Mouse (Mus musculus) layer of hippocampus, adult 9-11 months (tissue): ENCODE results near the gene Pde4c.

Source experiments
- DNase-seq: peaks from one replicate; pipeline ENCODE4 v3.0.0; 2022

The Pde4c gene

DNA sequence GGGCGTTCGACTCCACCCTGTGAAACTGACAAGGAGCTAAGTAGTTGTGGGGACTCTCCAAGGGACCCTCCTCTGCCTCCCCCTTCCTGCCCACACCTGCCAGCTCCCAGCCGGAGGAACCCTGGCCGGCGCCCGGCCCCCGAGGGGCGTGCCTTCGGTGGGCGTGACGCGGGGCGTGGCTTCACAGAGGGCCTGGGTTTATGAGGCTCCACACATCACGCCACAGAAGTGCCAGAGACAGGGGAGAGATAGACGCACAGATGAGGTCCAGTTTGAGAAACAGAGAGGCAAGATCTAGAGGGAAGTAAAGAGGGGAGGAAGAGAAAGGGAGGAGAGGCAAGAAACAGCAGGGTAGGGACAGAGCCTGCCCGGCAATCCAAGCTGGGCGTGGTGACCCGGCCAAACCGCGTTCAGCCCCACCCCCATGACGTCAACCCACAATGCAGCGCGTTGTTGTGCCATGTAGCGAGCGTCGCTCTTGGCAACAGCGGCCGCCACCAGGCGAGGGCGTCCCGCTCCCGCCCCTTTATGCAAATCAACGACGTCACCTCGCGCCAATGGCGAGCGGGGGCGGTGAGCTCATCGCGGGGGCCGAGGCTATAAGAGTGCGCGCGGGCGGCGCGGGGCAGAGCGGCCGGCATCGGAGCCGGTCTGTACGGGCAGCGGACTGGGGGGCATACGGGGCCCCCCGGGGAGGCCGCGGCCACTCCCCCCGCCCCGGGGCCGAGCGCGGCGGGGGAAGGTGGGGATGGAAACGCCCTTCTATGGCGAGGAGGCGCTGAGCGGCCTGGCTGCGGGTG lies 25.0 kb upstream of the Pde4c start, which contains the start of gene Jund:
Gene Jund, plus strand, starts transcription at position 640 of the 800 bp plus-strand sequence.
- peak; percentile 99 for DNase-seq

DNA sequence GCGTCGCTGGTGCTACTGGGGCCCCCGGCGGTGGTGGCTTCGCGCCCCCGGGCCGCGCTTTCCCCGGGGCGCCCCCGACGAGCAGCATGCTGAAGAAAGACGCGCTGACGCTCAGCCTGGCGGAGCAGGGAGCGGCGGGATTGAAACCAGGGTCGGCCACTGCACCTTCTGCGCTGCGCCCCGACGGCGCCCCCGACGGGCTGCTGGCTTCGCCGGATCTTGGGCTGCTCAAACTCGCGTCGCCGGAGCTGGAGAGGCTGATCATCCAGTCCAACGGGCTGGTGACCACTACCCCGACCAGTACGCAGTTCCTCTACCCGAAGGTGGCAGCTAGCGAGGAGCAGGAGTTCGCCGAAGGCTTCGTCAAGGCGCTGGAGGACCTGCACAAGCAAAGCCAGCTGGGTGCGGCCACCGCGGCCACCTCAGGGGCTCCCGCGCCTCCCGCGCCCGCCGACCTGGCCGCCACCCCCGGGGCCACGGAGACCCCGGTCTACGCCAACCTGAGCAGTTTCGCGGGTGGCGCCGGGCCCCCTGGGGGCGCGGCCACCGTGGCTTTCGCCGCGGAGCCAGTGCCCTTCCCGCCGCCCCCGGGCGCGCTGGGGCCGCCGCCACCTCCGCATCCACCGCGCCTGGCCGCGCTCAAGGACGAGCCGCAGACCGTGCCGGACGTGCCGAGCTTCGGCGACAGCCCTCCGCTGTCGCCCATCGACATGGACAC lies 24.2 kb upstream of the Pde4c start:
- peak; percentile 58 for DNase-seq

DNA sequence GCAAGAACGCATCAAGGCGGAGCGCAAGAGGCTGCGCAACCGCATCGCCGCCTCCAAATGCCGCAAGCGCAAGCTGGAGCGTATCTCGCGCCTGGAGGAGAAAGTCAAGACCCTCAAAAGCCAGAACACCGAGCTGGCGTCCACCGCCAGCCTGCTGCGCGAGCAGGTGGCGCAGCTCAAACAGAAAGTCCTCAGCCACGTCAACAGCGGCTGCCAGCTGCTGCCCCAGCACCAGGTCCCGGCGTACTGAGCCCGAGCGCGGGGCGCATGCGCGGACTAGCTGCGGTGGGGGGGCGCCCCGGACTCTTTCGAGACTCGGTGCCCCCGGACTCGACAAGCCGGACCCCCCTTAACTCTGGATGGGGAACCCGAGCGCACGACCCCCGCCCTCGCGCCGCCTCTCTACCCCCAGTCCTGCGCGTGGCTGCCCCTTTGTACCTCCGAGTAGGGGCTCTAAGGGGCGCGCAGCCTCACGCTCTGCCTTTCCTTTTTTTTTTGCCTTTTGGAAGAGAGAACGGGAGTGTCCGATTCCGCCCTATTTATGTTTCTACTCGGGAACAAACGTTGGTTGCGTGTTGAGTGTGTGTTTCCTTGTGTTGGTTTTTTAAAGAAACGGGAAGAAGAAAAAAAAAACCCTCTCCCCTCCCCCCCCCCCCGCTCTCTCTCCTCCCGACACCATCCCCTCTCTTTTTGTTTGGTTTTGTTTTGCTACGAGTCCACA lies 23.5 kb upstream of the Pde4c start:
- peak; percentile 87 for DNase-seq

DNA sequence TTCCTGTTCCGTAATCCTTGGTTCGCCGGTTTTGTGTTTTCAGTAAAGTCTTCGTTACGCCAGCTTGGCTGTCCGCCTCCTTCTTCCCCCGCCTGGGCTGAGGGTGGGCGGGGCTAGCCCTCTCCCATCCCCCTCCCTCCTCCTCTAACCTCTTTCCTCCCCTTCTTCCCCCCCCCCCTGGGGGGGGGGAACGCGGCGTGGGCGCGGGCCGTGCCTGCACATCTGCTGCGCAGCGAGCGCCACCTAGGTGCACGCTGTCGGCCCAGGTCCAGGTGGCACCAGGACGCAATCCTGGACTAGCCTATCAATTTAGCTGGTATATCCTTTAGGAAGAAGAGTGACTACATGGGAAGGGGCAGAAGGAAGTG lies 23.0 kb upstream of the Pde4c start:
- peak; percentile 91 for DNase-seq

DNA sequence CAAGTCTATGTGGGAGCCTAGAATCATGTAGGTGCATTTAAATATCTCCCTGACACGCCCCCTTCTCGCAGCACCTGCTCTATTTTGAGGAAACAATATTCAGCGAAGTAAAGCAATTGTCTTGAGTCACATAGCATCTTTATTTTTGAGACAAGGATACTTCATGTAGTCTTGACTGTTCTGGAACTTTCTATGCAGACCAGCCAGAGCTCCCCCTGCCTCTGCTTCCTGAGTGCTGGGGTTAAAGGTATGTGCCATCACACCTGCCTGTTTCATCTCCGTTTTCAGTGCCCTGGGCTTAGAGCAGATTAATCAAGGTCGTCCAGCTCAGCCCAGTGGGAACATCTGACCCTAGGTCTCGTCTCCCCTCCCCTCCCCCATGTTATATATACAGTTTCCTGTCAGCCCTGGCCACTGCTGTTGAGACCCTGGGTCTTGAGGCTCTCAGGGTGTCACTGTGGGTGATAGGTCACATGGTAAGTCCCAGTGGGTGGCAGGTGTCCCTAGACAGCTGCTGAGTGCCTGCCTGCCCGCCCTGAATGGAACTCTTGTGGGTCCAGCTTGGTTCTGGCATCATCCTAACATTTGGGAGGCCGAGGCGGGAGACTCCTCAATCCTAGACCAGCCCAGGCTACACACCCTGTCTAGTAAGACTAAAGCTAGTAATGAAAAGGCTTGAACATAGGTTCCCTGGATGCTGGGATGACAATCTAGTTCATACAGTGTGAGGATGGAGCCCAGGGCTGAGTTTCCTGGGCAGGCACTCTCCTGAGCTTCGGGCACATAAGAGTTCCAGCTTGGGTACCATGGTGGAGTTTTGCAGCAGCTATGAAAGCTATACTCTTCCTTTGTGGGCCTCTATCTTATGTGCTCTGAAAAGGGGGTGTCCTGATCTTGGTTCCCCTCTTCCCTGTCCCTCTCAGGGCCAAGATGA lies 22.2 kb upstream of the Pde4c start:
- DNase-seq, result no peak

DNA sequence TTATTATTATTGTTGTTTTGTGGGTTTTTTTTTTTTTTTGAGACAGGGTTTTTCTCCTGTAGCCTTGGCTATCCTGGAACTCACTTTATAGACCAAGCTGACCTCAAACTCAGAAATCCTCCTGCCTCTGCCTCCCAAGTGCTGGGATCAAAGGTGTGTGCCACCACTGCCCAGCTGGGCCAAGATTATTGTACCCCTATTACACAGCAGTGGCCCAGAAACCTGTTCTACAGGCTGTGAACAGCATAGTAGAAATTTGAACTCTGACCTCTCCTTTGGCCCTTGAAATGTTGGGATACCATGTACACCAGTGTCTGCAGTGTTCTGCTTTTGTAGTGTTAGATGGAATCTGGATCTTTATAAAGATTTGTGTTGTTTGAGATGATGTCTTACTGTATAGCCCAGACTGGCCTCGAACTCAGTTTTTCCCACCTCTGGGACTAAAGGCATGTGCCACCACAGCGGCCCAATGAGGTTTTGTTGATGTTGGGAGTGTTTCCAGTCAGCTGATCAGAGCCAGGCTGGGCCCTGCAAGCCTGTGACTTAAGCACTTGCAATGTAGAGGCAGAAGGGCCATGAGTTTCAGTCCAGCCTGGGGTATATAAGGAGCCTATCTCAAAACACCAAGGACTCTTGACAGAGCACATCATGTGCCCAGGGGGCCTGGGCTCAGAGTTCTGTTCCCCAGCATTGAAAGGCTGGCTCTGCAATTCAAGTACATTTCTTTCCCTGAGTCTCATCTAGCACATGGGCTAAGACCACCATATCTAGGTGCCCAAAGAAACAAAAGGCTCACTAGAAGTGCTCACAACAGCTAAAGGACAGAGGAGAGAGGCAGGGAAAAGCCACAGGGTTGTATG lies 21.3 kb upstream of the Pde4c start:
- no peak for DNase-seq

DNA sequence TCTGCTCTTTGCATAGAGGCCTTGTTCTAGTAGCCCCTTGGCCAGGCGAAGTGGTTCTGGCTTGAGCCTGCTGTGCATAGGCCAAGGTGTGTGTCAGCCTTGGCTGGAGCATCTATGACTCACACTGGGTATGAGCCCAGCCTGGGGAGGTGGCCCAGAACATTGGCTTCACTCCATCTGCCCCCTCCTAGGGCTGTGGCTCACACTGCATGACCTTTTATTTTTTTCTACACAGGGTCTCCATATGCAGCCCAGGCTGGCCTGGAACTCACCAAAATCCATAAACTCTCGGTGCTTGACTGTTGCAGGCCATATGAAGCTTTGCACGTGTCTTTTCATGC lies 20.7 kb upstream of the Pde4c start:
- peak; percentile 75 for DNase-seq

DNA sequence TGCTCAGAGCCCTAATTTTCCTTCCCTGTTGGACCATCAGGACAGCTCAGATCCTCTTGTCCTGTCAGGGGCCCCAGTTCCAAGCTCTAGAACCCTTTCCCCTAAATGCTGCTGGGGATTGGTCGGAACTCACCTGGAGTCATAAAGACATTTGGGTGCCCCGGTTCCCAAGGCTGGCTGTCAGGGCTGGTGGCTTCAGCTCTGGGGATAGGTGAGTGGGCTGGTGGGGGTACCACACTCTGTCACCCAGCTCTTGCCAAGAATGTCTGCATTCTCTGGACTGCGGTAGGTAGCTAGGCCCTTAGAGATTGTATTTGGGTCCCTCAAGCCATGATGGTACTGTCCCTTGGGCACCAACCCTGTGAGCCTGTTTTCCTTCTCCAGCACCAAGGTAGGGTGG lies 20.2 kb upstream of the Pde4c start, which contains the start of gene Iqcn:
Gene Iqcn, plus strand, starts transcription at position 171 of the 400 bp plus-strand sequence.
- no peak for DNase-seq

DNA sequence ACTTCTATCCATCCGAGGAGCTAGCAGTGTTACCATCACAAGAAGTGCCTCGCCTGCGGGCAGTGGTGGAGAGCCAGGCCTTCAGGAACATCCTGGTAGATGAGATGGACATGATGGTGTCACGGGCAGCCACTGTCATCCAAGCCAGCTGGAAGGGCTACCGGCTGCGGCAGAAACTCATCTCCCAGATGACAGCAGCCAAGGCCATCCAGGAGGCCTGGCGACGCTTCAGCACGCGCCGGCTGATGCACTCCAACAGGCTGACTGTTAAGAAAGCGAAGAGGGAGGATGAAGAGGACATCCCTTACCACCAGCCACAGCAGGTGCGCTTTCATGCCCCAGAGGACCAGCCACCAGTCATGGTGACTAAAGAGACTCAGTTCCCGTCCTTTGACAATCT lies 15.2 kb upstream of the Pde4c start:
- no peak for DNase-seq

DNA sequence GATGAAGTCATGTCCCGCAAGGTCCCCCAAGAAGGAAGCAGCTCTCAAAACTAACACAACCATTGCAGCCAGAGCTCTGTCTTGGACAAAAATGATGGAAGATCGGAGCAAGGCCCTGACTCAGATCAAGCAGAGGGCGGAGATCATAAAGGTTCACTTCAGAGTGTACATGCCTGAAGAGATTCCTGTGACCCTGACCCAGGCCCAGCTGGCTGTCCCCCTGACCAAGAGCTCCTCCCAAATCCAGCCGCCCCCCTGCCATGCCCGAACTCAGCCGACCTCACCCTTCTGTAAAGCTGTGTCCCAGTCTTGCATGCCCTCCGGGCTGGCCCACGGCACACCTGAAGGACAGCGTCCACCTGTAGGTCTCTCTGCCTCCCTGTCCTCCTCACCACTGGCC lies 13.7 kb upstream of the Pde4c start:
- no peak for DNase-seq

DNA sequence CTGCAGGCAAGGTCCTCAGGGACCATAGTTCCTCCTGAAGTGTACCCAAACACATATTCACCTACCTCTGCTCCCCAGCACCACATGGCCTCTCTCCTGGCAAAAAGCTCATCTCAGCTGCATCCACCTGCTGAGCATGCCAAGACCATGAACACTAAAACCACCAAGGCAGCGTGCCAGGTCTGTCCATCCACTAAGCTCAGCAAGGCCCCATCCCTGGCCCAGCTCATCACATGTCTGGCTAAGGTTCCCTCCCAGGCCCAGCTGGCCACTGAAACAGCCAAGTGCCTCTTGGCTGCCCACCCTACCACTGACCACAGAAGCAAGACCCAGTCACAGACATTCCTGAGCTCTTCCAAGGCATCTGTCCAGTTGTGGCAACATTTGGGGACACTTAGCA lies 13.2 kb upstream of the Pde4c start:
- no peak for DNase-seq

DNA sequence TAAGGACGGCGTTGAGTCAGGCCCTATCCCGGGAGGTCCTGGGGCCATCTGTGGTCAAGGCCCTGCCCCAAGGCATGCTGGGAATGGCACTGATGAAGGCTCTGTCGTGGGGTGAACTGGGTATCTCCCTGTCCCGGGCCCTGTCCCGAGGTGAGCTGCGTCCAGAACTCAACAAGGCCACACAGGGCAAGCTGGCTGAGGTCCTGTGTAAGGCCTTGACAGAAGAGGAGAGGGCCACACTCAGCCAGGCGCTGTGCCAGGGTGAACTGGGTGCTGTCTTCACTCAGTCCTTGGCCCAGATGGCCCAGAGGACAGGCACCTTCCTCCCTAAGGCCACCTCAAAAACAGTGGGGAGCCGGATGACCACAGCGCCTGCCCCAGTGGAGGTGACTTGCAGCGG lies 12.5 kb upstream of the Pde4c start:
- DNase-seq, result no peak

DNA sequence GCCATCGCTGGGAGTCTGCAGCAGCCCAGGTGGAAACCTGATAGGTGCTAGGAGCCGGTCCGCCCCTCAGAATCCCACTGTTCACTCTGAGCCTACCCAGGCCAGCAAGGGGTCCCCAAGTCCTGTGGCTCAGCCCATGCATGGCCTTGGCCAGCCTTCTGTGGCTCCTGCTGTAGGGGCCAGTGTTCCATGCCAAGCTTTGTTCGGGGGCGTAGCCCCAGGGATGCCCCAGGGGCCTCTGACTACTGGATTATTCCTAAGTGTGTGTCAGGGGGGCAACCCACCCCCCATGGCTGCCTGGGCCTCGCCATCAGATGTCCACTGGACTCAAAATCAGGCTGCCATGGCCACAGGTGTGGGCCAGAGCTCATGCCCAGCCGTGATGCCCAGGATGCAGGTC lies 9.5 kb upstream of the Pde4c start:
- DNase-seq, result no peak

DNA sequence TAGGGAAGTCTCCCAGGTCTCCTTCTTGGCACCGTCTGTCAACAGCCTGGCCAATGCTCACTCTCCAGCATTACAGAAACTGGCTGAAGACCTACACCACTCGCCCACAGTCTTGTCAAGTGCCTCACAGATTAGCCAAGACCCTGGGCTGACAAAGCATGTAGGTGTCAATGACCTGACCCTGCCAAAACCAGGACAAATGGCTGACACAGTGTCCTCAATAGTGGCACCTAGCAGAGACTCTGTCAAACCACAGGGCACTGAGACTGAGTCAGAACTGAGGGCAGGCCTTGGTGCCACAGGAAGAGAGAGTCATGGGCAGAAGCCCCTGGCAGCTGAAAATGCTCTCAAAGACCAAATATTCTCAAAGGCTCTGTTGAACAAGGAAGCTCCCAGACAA lies 8.4 kb upstream of the Pde4c start:
- DNase-seq, result no peak

DNA sequence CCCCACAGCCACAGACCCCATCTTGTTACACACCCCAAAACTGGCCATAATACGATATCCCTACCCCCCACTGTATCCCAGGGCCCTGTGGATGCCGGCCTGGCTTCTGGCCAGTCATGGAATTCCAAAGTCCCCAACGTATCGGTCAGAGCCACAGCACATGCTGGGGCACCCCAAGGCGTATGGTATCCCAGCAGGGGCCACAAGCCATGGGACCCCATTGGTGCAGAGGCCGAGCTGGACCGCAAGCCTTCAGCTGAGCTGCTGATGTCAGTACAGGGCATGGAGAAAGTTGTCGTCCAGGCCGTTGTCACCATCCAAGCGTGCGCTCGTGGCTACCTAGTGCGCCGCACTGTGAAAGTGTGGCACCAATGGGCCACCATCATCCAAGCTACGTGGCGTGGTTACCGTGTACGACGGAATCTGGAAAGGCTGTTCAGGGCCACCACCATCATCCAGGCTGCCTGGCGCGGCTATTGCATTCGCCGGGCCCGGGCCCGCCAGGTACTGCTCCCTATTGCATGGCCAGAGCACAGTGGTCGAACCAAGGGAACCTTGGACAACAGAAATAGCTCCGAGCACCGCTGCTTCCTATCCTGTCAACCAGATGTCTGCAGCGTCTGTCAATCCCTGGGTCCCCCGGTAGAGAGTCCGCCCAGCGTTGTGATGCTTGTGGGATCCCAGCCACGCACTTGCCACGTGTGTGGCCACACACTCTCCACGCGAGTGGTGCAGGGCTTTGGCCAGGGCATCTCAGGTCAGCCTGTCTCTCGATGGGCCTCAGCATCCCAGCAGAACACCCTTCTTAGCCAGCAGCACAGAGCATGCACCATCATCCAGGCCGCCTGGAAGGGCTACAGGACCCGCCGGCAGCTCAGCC lies 6.8 kb upstream of the Pde4c start:
- no peak for DNase-seq

DNA sequence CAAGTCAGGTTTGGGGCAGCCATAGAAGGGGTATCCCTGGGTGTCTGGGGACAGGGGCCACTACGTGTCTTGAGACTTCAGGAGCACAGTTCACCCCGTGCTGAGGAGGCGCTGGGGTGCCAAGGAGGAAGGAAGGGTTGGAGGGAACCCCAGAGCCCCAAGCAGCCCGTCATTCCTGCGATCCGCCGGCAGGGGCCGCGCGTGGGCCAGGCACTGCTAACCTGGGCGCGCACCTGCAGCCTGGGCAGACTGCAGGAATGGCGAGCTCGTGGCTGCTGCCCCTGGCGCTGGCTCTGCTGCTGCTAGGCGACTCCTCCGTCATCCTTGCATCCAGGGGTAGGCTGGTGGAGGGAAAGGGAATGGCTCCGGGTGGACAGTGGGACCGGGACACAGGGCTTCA lies 5.2 kb upstream of the Pde4c start, which contains the start of gene Gm3336:
Gene Gm3336, plus strand, starts transcription at position 247 of the 400 bp plus-strand sequence.
- no peak for DNase-seq

DNA sequence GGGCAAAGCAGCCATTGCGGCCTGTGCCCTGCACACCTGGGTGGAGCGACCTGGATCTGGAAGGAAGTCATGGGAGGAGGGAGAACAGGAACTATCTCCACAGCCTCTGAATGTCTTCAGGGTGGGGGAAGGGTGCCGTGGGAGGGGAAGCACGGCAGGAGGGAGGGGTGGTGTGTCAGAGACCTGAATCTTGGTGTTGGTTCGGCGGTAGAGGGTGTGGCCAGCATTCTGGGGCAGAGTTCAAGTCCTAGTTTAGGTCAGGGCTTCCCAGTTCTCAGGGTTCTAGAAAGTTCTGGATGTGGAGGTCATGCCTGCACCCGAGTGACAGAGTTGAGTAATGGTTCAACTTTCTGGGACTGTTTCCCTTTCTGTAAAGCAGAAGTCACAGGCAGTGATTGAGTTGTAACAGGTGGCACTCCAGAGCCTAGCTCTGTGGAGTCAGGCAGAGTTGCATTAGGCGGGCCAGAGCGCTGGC lies 3.7 kb upstream of the Pde4c start:
- DNase-seq, result no peak

DNA sequence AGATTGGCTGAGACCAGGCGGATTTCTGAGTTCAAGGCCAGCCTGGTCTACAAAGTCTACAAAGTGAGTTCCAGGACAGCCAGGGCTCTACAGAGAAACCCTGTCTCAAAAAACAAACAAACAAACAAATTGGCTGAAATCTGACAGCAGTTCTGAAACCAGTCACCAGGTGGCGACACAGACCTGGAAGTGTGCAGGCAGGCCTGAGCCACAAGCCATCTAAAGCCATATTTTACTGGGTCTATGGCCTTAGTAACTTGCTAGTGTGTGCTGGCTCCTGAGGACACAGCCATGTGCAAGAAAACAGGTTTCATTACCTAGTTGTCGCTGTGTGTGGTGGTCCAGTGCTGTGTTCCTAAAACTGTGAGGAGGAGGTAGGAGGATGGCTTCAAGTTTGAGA lies 2.8 kb upstream of the Pde4c start:
- no peak for DNase-seq

DNA sequence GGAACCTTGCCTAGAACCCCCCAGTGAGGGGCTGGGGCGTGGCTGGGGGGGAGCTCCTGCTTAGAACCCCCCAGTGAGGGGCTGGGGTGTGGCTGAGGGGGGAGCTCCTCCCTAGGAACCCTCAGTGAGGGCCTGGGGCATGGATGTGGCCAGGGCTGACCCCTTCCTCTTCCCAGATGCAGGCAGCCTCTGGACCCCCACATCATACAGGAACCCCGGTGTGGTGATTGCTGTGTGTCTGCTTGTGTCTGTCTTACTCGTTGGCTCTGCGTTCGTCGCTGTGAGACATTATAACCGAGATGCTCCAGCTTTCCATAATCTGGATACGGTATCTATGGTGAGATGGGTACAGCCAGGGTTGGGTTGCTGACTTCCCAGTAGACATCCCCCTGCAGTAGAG lies 1.9 kb upstream of the Pde4c start:
- no peak for DNase-seq

DNA sequence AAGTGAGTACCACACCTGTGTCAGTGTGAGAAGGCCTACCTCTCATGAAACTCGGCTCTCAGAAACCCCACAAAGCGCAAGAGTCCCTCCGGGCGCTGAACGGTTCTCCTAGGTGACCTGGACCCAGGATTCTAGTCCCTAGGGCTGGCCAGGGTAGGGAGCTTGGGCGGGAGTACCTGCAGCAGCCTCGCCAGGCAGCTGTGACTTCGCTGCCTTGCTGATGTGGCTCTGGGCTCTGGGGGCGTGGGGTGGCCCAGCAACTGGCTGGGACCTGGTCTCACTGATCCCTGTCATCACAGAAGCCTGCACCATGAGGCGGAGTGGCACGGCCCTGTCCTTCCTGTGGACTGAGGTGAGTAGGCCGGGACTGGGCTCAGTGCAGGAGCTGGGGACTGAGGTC lies 696 bp downstream of the Pde4c start:
- DNase-seq, result no peak
